Mouse (Mus musculus) kidney, postnatal 25 days (tissue): Measurements from ENCODE around the gene Fmo9.

Experiments used
- DNase-seq, 2 experiments: peaks; one replicate each; pipeline ENCODE4 v3.0.0; 2021; ENCODE audit warnings: mixed read lengths in 2 of 2

The Fmo9 gene

GRCm38 (mm10) chr1:166681745-166682144 is at the start of gene Fmo9:
Gene Fmo9 (minus strand): TSS chr1:166681845.
- DNase-seq = no peak

DNA sequence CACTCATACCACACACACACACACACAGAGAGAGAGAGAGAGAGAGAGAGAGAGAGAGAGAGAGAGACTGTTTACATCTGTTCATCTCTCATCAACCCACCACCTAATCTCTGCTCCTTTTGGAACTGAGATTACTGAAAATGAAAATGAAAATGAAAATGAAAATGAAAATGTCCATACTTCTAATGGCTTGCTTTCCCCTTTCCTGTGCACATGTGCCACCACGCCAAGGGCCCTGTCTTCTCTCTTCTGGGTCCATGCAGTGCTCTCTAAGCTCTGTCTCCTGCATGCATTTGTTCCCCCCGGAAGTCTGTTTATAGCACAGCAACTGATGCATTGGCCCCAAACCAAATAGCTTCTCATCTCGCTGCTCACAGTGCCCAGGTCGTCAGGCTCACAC is 49.2 kb upstream of the Fmo9 start:
- no peak for DNase-seq

- DNase-seq = no peak
Measured at GRCm38 (mm10) chr1:166730215-166730614, 48.6 kb upstream of the Fmo9 start.

- DNase-seq = no peak
Measured at GRCm38 (mm10) chr1:166710861-166711260, 29.2 kb upstream of the Fmo9 start.

GRCm38 (mm10) chr1:166702270-166702912 is 20.7 kb upstream of the Fmo9 start:
- no peak for DNase-seq

- DNase-seq = no peak
Measured at GRCm38 (mm10) chr1:166669264-166669663, 12.4 kb downstream of the Fmo9 start.

DNA sequence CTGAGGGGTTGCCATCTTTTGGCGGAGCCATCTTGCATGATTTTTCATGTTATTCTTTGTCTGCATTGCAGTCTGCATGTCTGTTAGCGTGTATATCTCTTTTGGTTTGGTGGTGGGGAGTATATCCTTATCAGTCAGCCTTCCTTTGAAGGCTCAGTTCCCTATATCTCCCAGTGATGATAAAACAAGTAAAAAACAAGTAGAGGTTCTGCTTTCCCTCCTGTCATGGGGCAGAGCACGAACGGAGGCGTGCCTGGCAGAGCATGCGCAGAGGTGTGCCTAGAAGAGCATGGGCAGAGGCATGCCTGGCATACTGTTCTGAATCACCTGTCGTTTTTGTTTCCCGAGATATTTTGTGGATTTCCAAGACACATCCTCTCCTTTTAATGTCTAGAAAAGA is 20.8 kb downstream of the Fmo9 start:
- DNase-seq = no peak

DNA sequence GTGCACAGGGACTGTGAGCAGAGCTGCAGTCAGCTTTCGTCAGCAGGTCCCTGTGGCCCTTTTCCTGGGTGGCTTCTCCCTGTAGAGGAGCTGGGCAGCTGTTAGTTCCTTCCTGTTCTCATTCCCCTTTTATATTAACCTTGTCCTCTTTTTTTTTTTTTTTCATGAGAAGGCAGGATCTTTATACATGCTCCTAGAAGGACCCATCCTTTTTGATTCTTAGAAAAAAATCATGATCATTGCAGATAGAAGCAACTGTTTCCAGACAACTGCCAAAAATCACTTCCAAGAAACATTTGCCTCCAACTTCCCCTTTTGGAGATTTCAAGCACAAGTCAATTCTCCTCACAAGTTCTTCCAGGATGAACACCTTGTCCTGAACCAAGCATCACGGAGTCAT is 34.1 kb downstream of the Fmo9 start, which contains the start of gene Gm4847:
TSS of gene Gm4847 (minus strand) at position 101 of the 400 bp plus-strand sequence.
- no peak for DNase-seq
